Mouse (Mus musculus) stomach, postnatal 0 days (tissue): ENCODE measurements around the gene Hacd1.

Experiments
- CTCF ChIP-seq: IDR thresholded peaks from 2 replicates; pipeline ENCODE4 v1.5.1; 2016; ENCODE audit warnings: antibody characterized with exemption, low read depth, mild to moderate bottlenecking, moderate library complexity
- EP300 ChIP-seq: optimal IDR thresholded peaks from 2 replicates; pipeline ENCODE3; 2016; ENCODE audit warnings: antibody characterized with exemption

DNA sequence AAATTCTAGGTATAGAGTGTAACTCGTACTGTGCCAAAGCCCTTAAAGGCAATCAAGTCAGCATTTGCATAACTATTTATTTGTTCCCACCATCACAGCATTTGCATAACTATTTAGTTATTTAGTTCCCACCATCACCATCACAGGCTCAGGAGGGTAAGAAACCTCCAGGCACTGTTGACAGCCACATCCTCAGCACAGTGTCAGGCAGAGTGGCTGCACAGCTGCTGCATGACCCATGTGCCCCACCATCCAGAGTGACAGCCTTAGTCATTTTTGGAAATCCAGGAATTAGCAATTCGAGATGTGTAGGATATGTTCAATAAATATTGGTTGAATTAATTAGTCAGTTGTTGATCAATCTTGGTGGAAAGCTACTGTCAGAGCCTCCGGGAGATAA, 12.9 kb downstream of the Hacd1 start:
- TF ChIP-seq CTCF (no peak), EP300 (no peak)
